Mouse (Mus musculus) splenic B cell, adult 2 months (primary cell): ENCODE results near the gene Banp.

ENCODE experiments used
- DNase-seq: peaks from one replicate; pipeline ENCODE4 v3.0.0-alpha.2; 2011; ENCODE audit warnings: low read depth, low spot score
- H3K27me3 ChIP-seq: 2 replicates; pipeline ENCODE4 v1.6.1; 2012; ENCODE audit warnings: mild to moderate bottlenecking, low read length, moderate library complexity, mixed read lengths; ENCODE audit not compliant: control insufficient read depth, poor library complexity, insufficient read depth, severe bottlenecking
- H3K36me3 ChIP-seq: 2 replicates; pipeline ENCODE4 v1.6.1; 2012; ENCODE audit warnings: mild to moderate bottlenecking, low read length, moderate library complexity, mixed read lengths; ENCODE audit not compliant: control insufficient read depth, poor library complexity, insufficient read depth, severe bottlenecking

Banp gene

GRCm38 (mm10) chr8:121999211-121999610 lies 49.7 kb downstream of the Banp start:
- H3K36me3 ChIP-seq = peaks cover 10% of the 10 kb centered on the region

DNA sequence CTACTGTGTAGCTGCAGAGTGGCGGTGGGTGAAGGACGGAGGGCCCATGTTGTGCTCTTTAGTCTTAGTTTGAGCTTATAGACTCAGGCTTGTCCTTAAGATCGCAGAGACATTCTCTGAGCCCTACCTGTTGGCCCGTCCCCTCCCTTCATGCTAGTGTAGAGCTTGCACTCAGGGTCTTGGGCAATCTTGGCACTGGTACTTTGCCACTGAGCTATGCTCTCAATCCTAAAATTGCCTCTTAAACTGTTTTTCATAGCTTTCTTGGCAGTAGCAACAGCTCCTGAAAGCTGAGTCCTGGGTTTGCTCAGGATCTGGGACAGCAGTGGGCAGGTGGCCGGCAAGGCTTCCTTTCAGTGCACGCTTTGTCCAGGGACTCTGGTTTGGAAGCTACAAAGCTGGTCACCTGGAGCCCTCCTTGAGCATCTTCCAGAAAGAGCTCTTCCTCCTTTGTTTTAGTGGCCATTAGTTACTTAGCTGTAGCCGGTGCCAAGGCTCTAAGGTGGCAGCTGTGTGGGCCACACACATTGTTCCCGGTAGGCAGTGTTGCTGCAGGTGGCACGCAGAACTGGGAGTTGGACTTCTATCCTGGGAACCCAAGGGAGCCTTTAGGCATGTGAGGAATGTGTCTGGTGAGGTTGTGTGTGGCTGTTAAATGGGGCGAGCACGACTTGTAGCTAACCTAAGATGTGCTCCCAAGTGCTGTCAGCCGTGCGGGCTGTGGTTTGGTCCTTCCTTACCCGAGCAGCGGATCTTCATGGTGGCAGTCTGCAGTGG lies 52.0 kb downstream of the Banp start:
- Histone ChIP-seq H3K27me3 (no peaks in the 10 kb centered on the region), H3K36me3 (peaks cover 13% of the 10 kb centered on the region)
- no peak for DNase-seq

More at GRCm38 (mm10) chr8:121999211-121999610, 49.7 kb downstream of the Banp start:
- no peaks in the 10 kb centered on the region for H3K27me3 ChIP-seq
- no peak for DNase-seq

DNA sequence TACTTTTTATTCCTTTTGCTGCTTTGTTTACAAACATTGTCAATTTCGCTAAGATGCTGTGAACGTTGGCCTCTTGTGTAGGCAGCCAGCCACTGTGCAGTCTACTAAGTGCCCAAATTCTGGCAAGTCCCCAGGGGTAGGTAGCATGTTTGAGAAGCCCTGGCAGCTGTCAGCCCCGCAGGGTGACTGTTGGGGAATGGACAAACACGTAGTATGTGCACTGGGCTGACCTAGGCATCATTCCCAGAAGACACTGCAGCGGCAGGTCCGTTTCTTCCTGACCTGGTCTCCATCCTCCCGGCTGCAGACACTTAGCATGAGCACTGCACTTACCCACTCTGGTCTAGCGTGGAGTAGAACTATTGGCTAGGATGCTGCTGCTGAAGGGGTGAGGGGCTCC lies 54.1 kb downstream of the Banp start:
- peaks cover 17% of the 10 kb centered on the region for H3K36me3 ChIP-seq
- no peaks in the 10 kb centered on the region for H3K27me3 ChIP-seq
- no peak for DNase-seq

GRCm38 (mm10) chr8:122004131-122004530 lies 54.6 kb downstream of the Banp start:
- no peaks in the 10 kb centered on the region for H3K27me3 ChIP-seq
- peaks cover 15% of the 10 kb centered on the region for H3K36me3 ChIP-seq
- DNase-seq = no peak

GRCm38 (mm10) chr8:122005422-122006204 lies 56.1 kb downstream of the Banp start:
- peaks cover 15% of the 10 kb centered on the region for H3K36me3 ChIP-seq
- no peak for DNase-seq
- no peaks in the 10 kb centered on the region for H3K27me3 ChIP-seq

GRCm38 (mm10) chr8:122006688-122007484 lies 57.3 kb downstream of the Banp start:
- peaks cover 16% of the 10 kb centered on the region for H3K36me3 ChIP-seq
- H3K27me3 ChIP-seq = no peaks in the 10 kb centered on the region
- no peak for DNase-seq

GRCm38 (mm10) chr8:122008395-122008794 lies 58.8 kb downstream of the Banp start:
- peaks cover 14% of the 10 kb centered on the region for H3K36me3 ChIP-seq
- H3K27me3 ChIP-seq = no peaks in the 10 kb centered on the region
- DNase-seq = no peak

GRCm38 (mm10) chr8:122010638-122011037 lies 61.1 kb downstream of the Banp start:
- Histone ChIP-seq H3K36me3 (peaks cover 13% of the 10 kb centered on the region), H3K27me3 (no peaks in the 10 kb centered on the region)
- no peak for DNase-seq

GRCm38 (mm10) chr8:122011066-122011588 lies 61.6 kb downstream of the Banp start:
- no peak for DNase-seq
- Histone ChIP-seq H3K27me3 (no peaks in the 10 kb centered on the region), H3K36me3 (peaks cover 13% of the 10 kb centered on the region)

DNA sequence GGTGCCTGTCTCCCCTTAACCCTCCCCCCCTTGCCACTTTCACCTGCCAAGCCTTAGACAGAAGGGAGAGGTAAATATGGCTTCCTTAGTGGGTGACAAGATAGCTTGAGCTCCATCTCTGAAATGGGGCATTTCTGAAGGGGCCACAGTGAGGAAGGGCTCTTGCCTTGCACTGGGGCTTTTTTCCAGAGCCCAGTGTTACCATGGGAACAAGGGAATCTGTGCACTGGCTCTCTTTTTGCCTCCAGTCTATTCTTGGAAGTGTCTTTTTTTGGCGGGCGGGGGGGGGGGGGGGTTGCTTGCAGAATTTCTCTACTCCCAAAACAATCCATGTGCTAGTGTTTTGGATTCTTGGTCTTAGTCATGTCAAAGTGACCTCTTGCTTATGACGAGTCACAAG lies 65.1 kb downstream of the Banp start:
- DNase-seq = no peak
- Histone ChIP-seq H3K27me3 (no peaks in the 10 kb centered on the region), H3K36me3 (peaks cover 3% of the 10 kb centered on the region)

DNA sequence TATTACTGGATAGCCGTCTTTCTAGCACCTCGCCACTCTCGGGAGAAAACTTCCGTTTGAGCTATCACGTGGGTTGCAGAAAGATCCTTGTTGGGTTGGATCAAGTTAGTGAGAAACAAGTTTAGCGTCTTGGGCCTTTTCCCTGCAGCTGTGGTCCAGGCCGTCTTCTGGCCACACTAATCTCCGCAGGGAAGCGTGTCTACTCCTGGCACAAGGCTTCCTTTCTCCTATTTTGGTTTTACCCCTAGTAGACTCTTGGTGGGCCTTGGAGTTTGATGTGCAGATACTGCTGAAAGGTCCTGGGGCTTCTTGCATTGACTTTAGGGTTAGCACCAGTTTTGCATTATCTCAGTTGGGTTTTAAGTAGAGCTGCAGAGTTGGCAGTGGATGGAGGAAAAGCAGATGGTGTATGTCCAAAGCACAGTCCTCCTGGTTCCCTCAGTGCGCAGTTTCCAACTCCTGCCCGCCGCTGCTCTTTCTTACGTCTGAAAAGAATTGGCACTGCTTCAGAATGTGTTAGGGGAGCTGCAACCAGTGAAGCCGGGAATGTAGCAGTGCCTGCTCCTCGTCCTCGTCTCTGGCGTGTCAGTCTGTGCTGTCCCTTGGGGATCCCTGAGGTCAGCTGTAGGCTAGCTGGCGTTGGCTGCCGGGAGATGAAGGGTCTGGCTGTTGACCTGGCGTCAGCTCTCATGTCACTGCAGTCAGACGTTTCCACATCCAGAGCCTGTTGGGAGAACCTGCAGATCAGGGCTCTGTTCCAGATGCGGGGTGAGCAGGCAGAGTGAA lies 68.7 kb downstream of the Banp start:
- H3K27me3 ChIP-seq = no peaks in the 10 kb centered on the region
- no peak for DNase-seq
- H3K36me3 ChIP-seq = peaks cover 2% of the 10 kb centered on the region

DNA sequence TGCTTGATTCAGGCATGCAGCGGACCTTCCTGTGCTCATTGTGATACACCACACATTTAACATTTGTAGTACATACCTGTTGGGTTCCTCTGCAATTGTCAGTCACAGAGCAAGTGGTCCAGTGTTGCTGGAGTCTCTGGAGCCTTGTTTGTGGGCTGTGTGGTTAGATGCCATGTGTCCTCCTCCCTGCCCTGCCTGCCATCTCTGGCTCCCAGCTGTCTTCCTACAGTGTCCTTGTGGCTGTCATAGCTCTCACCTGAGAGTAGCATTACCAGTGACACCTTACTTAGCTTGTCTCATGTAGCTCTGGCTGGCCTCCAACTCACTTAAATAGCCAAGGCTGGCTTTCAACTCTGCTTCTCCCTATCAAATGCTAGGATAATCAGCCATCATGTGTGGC lies 69.6 kb downstream of the Banp start:
- no peak for DNase-seq
- H3K27me3 ChIP-seq = no peaks in the 10 kb centered on the region
- H3K36me3 ChIP-seq = peaks cover 2% of the 10 kb centered on the region

GRCm38 (mm10) chr8:122020050-122020771 lies 70.7 kb downstream of the Banp start:
- H3K36me3 ChIP-seq = peaks cover 2% of the 10 kb centered on the region
- no peaks in the 10 kb centered on the region for H3K27me3 ChIP-seq
- DNase-seq = no peak
